Mouse (Mus musculus): ENCODE data around the gene Parvb. TPM values are rescaled to one million over a fixed set of nuclear protein-coding genes. Genes with fewer than 3 reads are reported as not detected.

Parvb gene
- polyA plus RNA-seq, 1 experiment from 2014 or later = 5.1 TPM

- peak; percentile 2; the same call in 1 of the 2 replicates for ATAC-seq (replicated peaks; ENCODE audit: low FRiP score, low TSS enrichment, low read depth)
- WGBS = 36% methylated on average over 13 of the region's 13 CpGs
- no peak overlapping the region for H3K4me3 ChIP-seq (ENCODE audit: low read depth, low read length)
- no peak overlapping the region for H3K4me2 ChIP-seq (ENCODE audit: low read length)
- H3K9ac ChIP-seq (ENCODE audit: low read length) = no peak overlapping the region
- peaks cover 31% of the 10 kb centered on the region for H3K4me1 ChIP-seq (replicated peaks; ENCODE audit: control insufficient read depth, insufficient read depth, low read length)
- no peaks in the 10 kb centered on the region for H3K36me3 ChIP-seq (ENCODE audit: control insufficient read depth, insufficient read depth, low read length)
- H3K9me3 ChIP-seq (ENCODE audit: control insufficient read depth, low read length) = no peaks in the 10 kb centered on the region
- DNase-seq (ENCODE audit: low spot score) = no peak
- H3K27me3 ChIP-seq (replicated peaks; ENCODE audit: control insufficient read depth, insufficient read depth, low read length) = no peaks in the 10 kb centered on the region
- H3K27ac ChIP-seq (ENCODE audit: low read depth) = no peak overlapping the region
Measured at GRCm38 (mm10) chr15:84298804-84299370, 67.0 kb downstream of the Parvb start.

DNA sequence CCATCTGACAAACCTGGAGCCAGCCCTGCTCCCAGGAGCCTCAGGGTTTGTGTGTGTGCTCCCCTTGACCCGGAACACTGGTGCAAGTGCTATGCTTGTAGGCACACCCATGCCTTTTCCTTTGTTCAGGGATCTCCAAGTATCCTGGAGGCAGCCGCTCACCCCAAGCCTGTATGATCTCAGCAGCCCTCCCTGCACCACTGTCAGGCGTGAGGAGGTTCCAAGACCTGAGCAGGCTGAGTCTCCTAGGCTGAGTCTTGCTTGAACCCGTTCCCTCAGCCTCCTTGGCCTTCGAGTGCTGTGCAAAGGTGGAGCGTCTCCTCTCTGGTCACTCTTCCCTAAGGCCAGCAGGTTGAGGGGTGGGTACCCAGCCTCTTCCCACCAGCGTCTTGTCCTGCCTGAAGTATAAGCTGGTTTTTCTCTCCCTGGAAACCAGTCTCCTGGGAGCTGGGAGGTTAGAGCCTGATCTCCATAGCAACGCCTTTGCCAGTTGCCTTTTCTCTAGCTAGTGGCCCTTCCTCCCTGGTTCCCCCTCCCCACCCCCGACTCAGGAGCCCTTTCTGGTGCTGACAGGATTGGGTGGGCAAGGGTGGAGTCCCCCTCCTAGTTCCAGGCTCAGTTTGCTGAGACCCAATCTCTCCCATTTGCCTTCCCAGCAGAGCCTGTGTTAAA is 68.0 kb downstream of the Parvb start:
- no peak overlapping the region for H3K27ac ChIP-seq (ENCODE audit: low read depth)
- H3K4me2 ChIP-seq (ENCODE audit: low read length) = no peak overlapping the region
- H3K27me3 ChIP-seq (replicated peaks; ENCODE audit: control insufficient read depth, insufficient read depth, low read length) = no peaks in the 10 kb centered on the region
- H3K4me3 ChIP-seq (ENCODE audit: low read depth, low read length) = no peak overlapping the region
- H3K36me3 ChIP-seq (ENCODE audit: control insufficient read depth, insufficient read depth, low read length) = no peaks in the 10 kb centered on the region
- DNase-seq (ENCODE audit: low spot score) (no peak), ATAC-seq (replicated peaks; ENCODE audit: low FRiP score, low TSS enrichment, low read depth) (no peak)
- peaks cover 31% of the 10 kb centered on the region for H3K4me1 ChIP-seq (replicated peaks; ENCODE audit: control insufficient read depth, insufficient read depth, low read length)
- no peak overlapping the region for H3K9ac ChIP-seq (ENCODE audit: low read length)
- WGBS = 35% methylated on average over 9 of the region's 9 CpGs
- H3K9me3 ChIP-seq (ENCODE audit: control insufficient read depth, low read length) = no peaks in the 10 kb centered on the region

- Histone ChIP-seq H3K9ac (ENCODE audit: low read length) (no peak overlapping the region), H3K4me3 (ENCODE audit: low read depth, low read length) (no peak overlapping the region), H3K27me3 (replicated peaks; ENCODE audit: control insufficient read depth, insufficient read depth, low read length) (no peaks in the 10 kb centered on the region), H3K4me1 (replicated peaks; ENCODE audit: control insufficient read depth, insufficient read depth, low read length) (peaks cover 31% of the 10 kb centered on the region), H3K27ac (ENCODE audit: low read depth) (no peak overlapping the region), H3K4me2 (ENCODE audit: low read length) (no peak overlapping the region), H3K36me3 (ENCODE audit: control insufficient read depth, insufficient read depth, low read length) (no peaks in the 10 kb centered on the region), H3K9me3 (ENCODE audit: control insufficient read depth, low read length) (no peaks in the 10 kb centered on the region)
- ATAC-seq (replicated peaks; ENCODE audit: low FRiP score, low TSS enrichment, low read depth) = no peak
- WGBS = 59% methylated on average over 2 of the region's 2 CpGs
- no peak for DNase-seq (ENCODE audit: low spot score)
Measured at GRCm38 (mm10) chr15:84300591-84300990, 68.7 kb downstream of the Parvb start.

DNA sequence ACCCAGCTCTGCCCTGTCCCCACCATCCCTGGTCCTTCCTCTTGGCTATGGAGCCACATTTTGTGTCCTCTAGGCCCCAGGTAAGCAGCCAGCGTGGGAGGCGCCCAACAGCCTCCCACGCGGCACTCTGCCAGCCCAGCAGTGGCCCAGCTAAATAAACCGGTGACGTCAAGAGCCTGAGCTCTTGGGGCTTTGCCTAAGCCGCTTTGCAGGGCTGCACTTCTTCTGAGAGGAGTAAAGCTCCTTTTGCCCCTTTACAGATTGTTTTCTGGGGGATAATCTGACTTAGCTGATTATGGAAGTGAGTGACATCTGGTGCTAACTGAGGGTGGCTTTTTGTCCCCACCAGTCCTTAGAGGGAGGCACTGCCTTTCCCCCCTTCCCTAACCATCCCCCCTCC is 69.2 kb downstream of the Parvb start:
- no peak overlapping the region for H3K27ac ChIP-seq (ENCODE audit: low read depth)
- WGBS = 17% methylated on average over 7 of the region's 7 CpGs
- no peak for DNase-seq (ENCODE audit: low spot score)
- peaks cover 31% of the 10 kb centered on the region for H3K4me1 ChIP-seq (replicated peaks; ENCODE audit: control insufficient read depth, insufficient read depth, low read length)
- no peak overlapping the region for H3K9ac ChIP-seq (ENCODE audit: low read length)
- no peaks in the 10 kb centered on the region for H3K27me3 ChIP-seq (replicated peaks; ENCODE audit: control insufficient read depth, insufficient read depth, low read length)
- H3K9me3 ChIP-seq (ENCODE audit: control insufficient read depth, low read length) = no peaks in the 10 kb centered on the region
- no peak overlapping the region for H3K4me2 ChIP-seq (ENCODE audit: low read length)
- no peak for ATAC-seq (replicated peaks; ENCODE audit: low FRiP score, low TSS enrichment, low read depth)
- H3K4me3 ChIP-seq (ENCODE audit: low read depth, low read length) = no peak overlapping the region
- H3K36me3 ChIP-seq (ENCODE audit: control insufficient read depth, insufficient read depth, low read length) = no peaks in the 10 kb centered on the region

DNA sequence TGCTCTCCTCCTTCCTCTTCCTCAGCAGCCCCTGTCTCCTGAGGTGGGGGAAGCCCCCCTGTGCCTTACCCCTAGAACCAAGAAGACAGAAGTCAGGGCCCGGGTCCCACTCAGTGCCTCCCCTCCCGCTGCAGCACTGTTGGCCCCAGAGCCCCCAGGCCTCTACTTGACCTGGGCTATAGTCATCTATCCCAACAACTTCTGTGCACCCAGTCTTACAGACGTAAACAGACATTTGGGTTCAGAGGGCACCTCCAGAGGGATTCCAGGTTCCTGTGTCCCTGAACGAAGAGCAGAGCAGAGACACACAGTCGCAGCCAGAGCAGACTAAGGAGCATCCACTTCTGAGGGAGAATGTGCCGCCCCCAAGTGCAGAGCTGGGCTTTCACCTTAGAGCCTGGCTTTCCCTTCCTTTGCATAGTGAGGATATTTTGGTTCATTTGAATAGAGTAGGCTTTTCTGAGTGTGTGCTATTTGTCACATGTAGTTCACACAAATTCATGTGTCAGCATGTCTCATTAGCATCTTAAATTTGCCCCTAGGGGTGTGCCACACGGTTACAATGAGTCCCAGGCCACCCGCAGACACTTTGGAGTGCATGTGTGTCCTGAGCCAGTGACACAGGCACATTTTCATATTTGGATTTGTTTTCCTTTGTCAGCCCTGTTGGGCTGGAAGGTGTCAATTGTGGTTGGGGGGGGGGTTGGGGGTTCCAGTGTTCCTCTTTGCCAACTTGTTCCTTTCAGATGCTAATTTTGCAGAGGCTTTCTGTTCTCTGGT is 70.0 kb downstream of the Parvb start:
- DNase-seq (ENCODE audit: low spot score) (no peak), ATAC-seq (replicated peaks; ENCODE audit: low FRiP score, low TSS enrichment, low read depth) (no peak)
- no peak overlapping the region for H3K4me2 ChIP-seq (ENCODE audit: low read length)
- H3K4me1 ChIP-seq (replicated peaks; ENCODE audit: control insufficient read depth, insufficient read depth, low read length) = peaks cover 31% of the 10 kb centered on the region
- no peak overlapping the region for H3K4me3 ChIP-seq (ENCODE audit: low read depth, low read length)
- no peak overlapping the region for H3K27ac ChIP-seq (ENCODE audit: low read depth)
- no peak overlapping the region for H3K9ac ChIP-seq (ENCODE audit: low read length)
- H3K9me3 ChIP-seq (ENCODE audit: control insufficient read depth, low read length) = no peaks in the 10 kb centered on the region
- 49% methylated on average over 8 of the region's 8 CpGs for WGBS
- H3K36me3 ChIP-seq (ENCODE audit: control insufficient read depth, insufficient read depth, low read length) = no peaks in the 10 kb centered on the region
- H3K27me3 ChIP-seq (replicated peaks; ENCODE audit: control insufficient read depth, insufficient read depth, low read length) = no peaks in the 10 kb centered on the region

DNA sequence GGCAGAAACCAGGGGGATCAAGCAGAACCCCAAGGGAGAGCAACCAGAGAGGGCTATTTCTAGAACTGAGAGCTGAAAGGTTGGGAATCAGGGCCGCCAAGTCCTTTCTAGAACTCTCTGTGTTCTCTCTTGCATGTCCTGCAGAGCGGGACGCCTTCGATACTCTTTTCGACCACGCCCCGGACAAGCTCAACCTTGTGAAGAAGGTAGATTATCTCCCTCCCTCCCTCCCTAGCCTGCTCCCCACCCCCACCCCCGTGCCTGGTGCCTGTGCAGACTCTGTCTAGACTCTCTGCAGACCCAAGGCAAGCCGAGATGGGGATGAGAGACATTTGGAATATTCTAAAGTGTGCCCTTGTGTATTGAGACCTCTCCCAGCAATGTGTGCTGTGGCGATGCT is 71.4 kb downstream of the Parvb start:
- Histone ChIP-seq H3K9me3 (ENCODE audit: control insufficient read depth, low read length) (no peaks in the 10 kb centered on the region), H3K27ac (ENCODE audit: low read depth) (no peak overlapping the region), H3K4me1 (replicated peaks; ENCODE audit: control insufficient read depth, insufficient read depth, low read length) (peaks cover 30% of the 10 kb centered on the region), H3K27me3 (replicated peaks; ENCODE audit: control insufficient read depth, insufficient read depth, low read length) (no peaks in the 10 kb centered on the region), H3K4me2 (ENCODE audit: low read length) (no peak overlapping the region), H3K9ac (ENCODE audit: low read length) (no peak overlapping the region), H3K36me3 (ENCODE audit: control insufficient read depth, insufficient read depth, low read length) (no peaks in the 10 kb centered on the region), H3K4me3 (ENCODE audit: low read depth, low read length) (no peak overlapping the region)
- WGBS = 60% methylated on average over 10 of the region's 10 CpGs
- ATAC-seq (replicated peaks; ENCODE audit: low FRiP score, low TSS enrichment, low read depth) = no peak
- no peak for DNase-seq (ENCODE audit: low spot score)

GRCm38 (mm10) chr15:84305333-84305732 is 73.5 kb downstream of the Parvb start:
- Histone ChIP-seq H3K4me1 (replicated peaks; ENCODE audit: control insufficient read depth, insufficient read depth, low read length) (peaks cover 14% of the 10 kb centered on the region), H3K9me3 (ENCODE audit: control insufficient read depth, low read length) (no peaks in the 10 kb centered on the region), H3K4me3 (ENCODE audit: low read depth, low read length) (no peak overlapping the region), H3K9ac (ENCODE audit: low read length) (no peak overlapping the region), H3K4me2 (ENCODE audit: low read length) (no peak overlapping the region), H3K36me3 (ENCODE audit: control insufficient read depth, insufficient read depth, low read length) (no peaks in the 10 kb centered on the region), H3K27me3 (replicated peaks; ENCODE audit: control insufficient read depth, insufficient read depth, low read length) (no peaks in the 10 kb centered on the region), H3K27ac (ENCODE audit: low read depth) (no peak overlapping the region)
- WGBS = 67% methylated on average over 10 of the region's 10 CpGs
- no peak for DNase-seq (ENCODE audit: low spot score)
- no peak for ATAC-seq (replicated peaks; ENCODE audit: low FRiP score, low TSS enrichment, low read depth)

DNA sequence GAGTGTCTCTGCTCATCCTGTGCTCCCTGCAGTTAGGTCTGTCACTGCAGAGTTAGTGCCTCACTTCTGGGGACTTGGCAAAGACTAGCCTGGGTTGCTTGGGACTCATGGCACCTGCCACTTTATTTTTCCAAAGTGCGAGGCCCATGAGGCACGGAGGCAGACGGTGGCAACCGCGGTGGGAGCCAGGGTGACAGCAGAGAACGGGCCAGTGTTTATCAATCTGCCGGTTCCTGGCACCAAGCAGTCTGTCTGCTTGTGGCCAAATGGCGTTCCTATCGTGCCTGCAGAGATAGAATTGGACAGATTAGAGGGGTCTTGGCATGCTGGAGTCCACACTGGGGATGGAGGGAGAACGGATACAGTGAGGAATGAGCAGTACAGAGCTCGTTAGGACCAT is 78.4 kb downstream of the Parvb start:
- 70% methylated on average over 11 of the region's 11 CpGs for WGBS
- H3K4me1 ChIP-seq (replicated peaks; ENCODE audit: control insufficient read depth, insufficient read depth, low read length) = peaks cover 17% of the 10 kb centered on the region
- ATAC-seq (replicated peaks; ENCODE audit: low FRiP score, low TSS enrichment, low read depth) (no peak), DNase-seq (ENCODE audit: low spot score) (no peak)
- H3K4me2 ChIP-seq (ENCODE audit: low read length) = no peak overlapping the region
- H3K9me3 ChIP-seq (ENCODE audit: control insufficient read depth, low read length) = no peaks in the 10 kb centered on the region
- no peak overlapping the region for H3K4me3 ChIP-seq (ENCODE audit: low read depth, low read length)
- no peaks in the 10 kb centered on the region for H3K27me3 ChIP-seq (replicated peaks; ENCODE audit: control insufficient read depth, insufficient read depth, low read length)
- H3K36me3 ChIP-seq (ENCODE audit: control insufficient read depth, insufficient read depth, low read length) = no peaks in the 10 kb centered on the region
- no peak overlapping the region for H3K27ac ChIP-seq (ENCODE audit: low read depth)
- H3K9ac ChIP-seq (ENCODE audit: low read length) = no peak overlapping the region
